Mouse (Mus musculus): ENCODE data around the gene Selenos. TPM values are rescaled to one million over a fixed set of nuclear protein-coding genes. Genes with fewer than 3 reads are reported as not detected.

Selenos gene
- polyA plus RNA-seq, 1 experiment from 2014 or later: 94.9 TPM

- Histone ChIP-seq H3K4me1 (ENCODE audit: control insufficient read depth, insufficient read depth, low read depth, low read length) (no peaks in the 10 kb centered on the region), H3K36me3 (ENCODE audit: control insufficient read depth, insufficient read depth, low read length) (no peaks in the 10 kb centered on the region), H3K9me3 (ENCODE audit: control insufficient read depth, low read length) (no peaks in the 10 kb centered on the region), H3K4me2 (ENCODE audit: low read length) (no peak overlapping the region), H3K27me3 (replicated peaks; ENCODE audit: control insufficient read depth, insufficient read depth, low read length) (no peaks in the 10 kb centered on the region), H3K9ac (ENCODE audit: low read depth, low read length) (no peak overlapping the region), H3K27ac (ENCODE audit: low read depth, low read length) (no peak overlapping the region), H3K4me3 (ENCODE audit: low read length) (no peak overlapping the region)
- 82% methylated on average over 7 of the region's 7 CpGs for WGBS
- ATAC-seq: no peak
These were observed 19.4 kb downstream of the Selenos start for GRCm38 (mm10) chr7:66098803-66099202.

DNA sequence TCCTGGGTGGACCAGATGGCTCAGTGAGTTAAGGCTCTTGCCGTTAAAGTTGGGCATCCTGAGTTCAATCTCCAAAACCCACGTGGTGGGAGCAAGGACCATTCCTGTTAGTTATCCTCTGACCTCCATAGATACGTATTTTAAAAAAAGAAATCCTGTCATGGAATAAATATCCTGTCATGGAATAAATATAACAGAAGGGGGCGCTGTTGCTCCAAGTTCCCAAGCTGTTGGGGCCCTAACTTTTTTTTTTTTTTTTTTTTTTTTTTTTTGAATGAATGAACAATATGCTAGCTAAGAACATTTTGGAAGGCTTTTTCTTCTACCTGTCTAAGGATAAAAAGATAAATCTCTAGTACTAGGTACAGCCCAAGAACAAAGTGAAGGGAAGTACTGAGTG is 22.4 kb downstream of the Selenos start:
- H3K4me2 ChIP-seq (ENCODE audit: low read length): no peak overlapping the region
- 8% methylated on average over 4 of the region's 4 CpGs for WGBS

DNA sequence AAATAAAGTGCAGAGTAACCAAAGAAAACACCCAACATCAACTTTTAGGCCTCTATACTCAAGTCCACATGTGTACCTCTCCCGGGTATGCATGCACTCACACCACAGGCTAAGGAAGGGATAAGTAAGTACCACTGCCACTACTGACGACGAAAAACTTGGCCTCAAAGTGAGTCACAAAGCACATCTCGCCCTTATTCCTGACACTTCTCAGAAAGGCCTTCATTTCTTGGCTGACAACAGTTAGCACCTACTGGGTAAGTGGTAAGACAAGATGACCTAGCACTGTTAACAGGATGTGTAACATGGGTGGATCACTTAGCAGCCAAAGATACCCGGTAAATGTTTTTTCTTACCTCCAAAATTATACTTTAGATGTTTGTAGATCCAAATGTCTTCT is 25.1 kb downstream of the Selenos start:
- Histone ChIP-seq H3K27ac (ENCODE audit: low read depth, low read length) (no peak overlapping the region), H3K27me3 (replicated peaks; ENCODE audit: control insufficient read depth, insufficient read depth, low read length) (0 out of 2 replicates have a peak, but pooled peaks cover 2% of the 10 kb centered on the region), H3K4me2 (ENCODE audit: low read length) (no peak overlapping the region), H3K36me3 (ENCODE audit: control insufficient read depth, insufficient read depth, low read length) (no peaks in the 10 kb centered on the region), H3K4me3 (ENCODE audit: low read length) (no peak overlapping the region), H3K9me3 (ENCODE audit: control insufficient read depth, low read length) (no peaks in the 10 kb centered on the region), H3K4me1 (ENCODE audit: control insufficient read depth, insufficient read depth, low read depth, low read length) (no peaks in the 10 kb centered on the region), H3K9ac (ENCODE audit: low read depth, low read length) (no peak overlapping the region)
- WGBS: 93% methylated on average over 5 of the region's 5 CpGs
- no peak for ATAC-seq

More for the DNA sequence above, 22.4 kb downstream of the Selenos start:
- Histone ChIP-seq H3K9me3 (ENCODE audit: control insufficient read depth, low read length) (no peaks in the 10 kb centered on the region), H3K27me3 (replicated peaks; ENCODE audit: control insufficient read depth, insufficient read depth, low read length) (no peaks in the 10 kb centered on the region), H3K9ac (ENCODE audit: low read depth, low read length) (peak overlapping the region; percentile 39; the same call in 1 of the 2 replicates), H3K36me3 (ENCODE audit: control insufficient read depth, insufficient read depth, low read length) (no peaks in the 10 kb centered on the region), H3K27ac (ENCODE audit: low read depth, low read length) (no peak overlapping the region), H3K4me3 (ENCODE audit: low read length) (no peak overlapping the region), H3K4me1 (ENCODE audit: control insufficient read depth, insufficient read depth, low read depth, low read length) (no peaks in the 10 kb centered on the region)
- no peak for ATAC-seq

DNA sequence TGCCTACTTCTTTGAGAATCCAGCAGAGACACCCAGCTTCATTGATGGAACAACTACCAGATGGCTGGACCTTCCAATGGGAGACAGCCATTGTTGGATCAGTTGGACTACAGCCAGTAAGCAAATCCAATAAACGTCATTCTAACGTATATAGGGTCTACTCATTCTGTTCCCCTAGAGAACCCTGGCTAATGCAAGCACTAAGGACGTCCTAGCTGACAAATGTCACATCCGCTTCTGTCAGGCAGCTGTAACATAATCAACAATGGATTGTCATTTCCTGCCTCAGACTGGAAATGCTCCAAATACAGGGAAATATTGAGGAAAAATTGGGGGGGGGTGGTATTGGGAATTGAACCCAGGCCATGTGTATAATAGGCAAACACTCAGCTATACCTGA is 26.3 kb downstream of the Selenos start:
- ATAC-seq: no peak
- no peaks in the 10 kb centered on the region for H3K36me3 ChIP-seq (ENCODE audit: control insufficient read depth, insufficient read depth, low read length)
- H3K27ac ChIP-seq (ENCODE audit: low read depth, low read length): no peak overlapping the region
- no peak overlapping the region for H3K4me2 ChIP-seq (ENCODE audit: low read length)
- WGBS: 57% methylated on average over 4 of the region's 4 CpGs
- no peaks in the 10 kb centered on the region for H3K9me3 ChIP-seq (ENCODE audit: control insufficient read depth, low read length)
- 0 out of 2 replicates have a peak, but pooled peaks cover 2% of the 10 kb centered on the region for H3K27me3 ChIP-seq (replicated peaks; ENCODE audit: control insufficient read depth, insufficient read depth, low read length)
- peaks cover 2% of the 10 kb centered on the region for H3K4me1 ChIP-seq (ENCODE audit: control insufficient read depth, insufficient read depth, low read depth, low read length)
- no peak overlapping the region for H3K4me3 ChIP-seq (ENCODE audit: low read length)
- no peak overlapping the region for H3K9ac ChIP-seq (ENCODE audit: low read depth, low read length)

GRCm38 (mm10) chr7:66106581-66107056 is 27.2 kb downstream of the Selenos start:
- H3K9me3 ChIP-seq (ENCODE audit: control insufficient read depth, low read length): no peaks in the 10 kb centered on the region
- H3K4me1 ChIP-seq (ENCODE audit: control insufficient read depth, insufficient read depth, low read depth, low read length): peaks cover 9% of the 10 kb centered on the region
- 73% methylated on average over 7 of the region's 7 CpGs for WGBS
- H3K9ac ChIP-seq (ENCODE audit: low read depth, low read length): no peak overlapping the region
- H3K27me3 ChIP-seq (replicated peaks; ENCODE audit: control insufficient read depth, insufficient read depth, low read length): 0 out of 2 replicates have a peak, but pooled peaks cover 2% of the 10 kb centered on the region
- no peak overlapping the region for H3K4me3 ChIP-seq (ENCODE audit: low read length)
- ATAC-seq: no peak
- H3K36me3 ChIP-seq (ENCODE audit: control insufficient read depth, insufficient read depth, low read length): no peaks in the 10 kb centered on the region
- no peak overlapping the region for H3K4me2 ChIP-seq (ENCODE audit: low read length)
- no peak overlapping the region for H3K27ac ChIP-seq (ENCODE audit: low read depth, low read length)

- 81% methylated on average over 11 of the region's 11 CpGs for WGBS
- no peak overlapping the region for H3K4me2 ChIP-seq (ENCODE audit: low read length)
These were observed 27.8 kb downstream of the Selenos start for GRCm38 (mm10) chr7:66107206-66107605.

DNA sequence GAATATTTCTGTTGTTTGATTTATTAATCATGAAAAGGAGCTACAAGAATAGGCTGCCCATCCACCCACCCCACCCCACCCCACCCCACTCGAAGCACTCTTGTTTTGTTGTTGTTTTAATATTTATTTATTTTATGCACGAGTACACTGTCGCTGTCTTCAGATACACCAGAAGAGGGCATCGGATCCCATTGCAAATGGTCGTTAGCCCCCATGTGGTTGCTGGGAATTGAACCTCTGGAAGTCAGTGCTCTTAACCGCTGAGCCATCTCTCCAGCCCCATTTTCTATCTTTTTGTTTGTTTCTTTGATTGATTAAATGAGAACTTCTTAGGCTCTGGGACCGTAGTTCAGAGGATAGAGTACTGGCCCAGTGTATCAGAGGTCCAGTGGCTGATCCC is 28.5 kb downstream of the Selenos start:
- no peak overlapping the region for H3K4me3 ChIP-seq (ENCODE audit: low read length)
- no peaks in the 10 kb centered on the region for H3K9me3 ChIP-seq (ENCODE audit: control insufficient read depth, low read length)
- no peak for ATAC-seq
- H3K36me3 ChIP-seq (ENCODE audit: control insufficient read depth, insufficient read depth, low read length): no peaks in the 10 kb centered on the region
- H3K9ac ChIP-seq (ENCODE audit: low read depth, low read length): no peak overlapping the region
- no peak overlapping the region for H3K27ac ChIP-seq (ENCODE audit: low read depth, low read length)
- H3K4me1 ChIP-seq (ENCODE audit: control insufficient read depth, insufficient read depth, low read depth, low read length): peaks cover 19% of the 10 kb centered on the region
- 9% methylated on average over 7 of the region's 7 CpGs for WGBS
- H3K27me3 ChIP-seq (replicated peaks; ENCODE audit: control insufficient read depth, insufficient read depth, low read length): 0 out of 2 replicates have a peak, but pooled peaks cover 2% of the 10 kb centered on the region
- H3K4me2 ChIP-seq (ENCODE audit: low read length): no peak overlapping the region

More at GRCm38 (mm10) chr7:66107206-66107605, 27.8 kb downstream of the Selenos start:
- no peaks in the 10 kb centered on the region for H3K9me3 ChIP-seq (ENCODE audit: control insufficient read depth, low read length)
- H3K36me3 ChIP-seq (ENCODE audit: control insufficient read depth, insufficient read depth, low read length): no peaks in the 10 kb centered on the region
- no peak for ATAC-seq
- H3K27ac ChIP-seq (ENCODE audit: low read depth, low read length): no peak overlapping the region
- H3K9ac ChIP-seq (ENCODE audit: low read depth, low read length): no peak overlapping the region
- 0 out of 2 replicates have a peak, but pooled peaks cover 2% of the 10 kb centered on the region for H3K27me3 ChIP-seq (replicated peaks; ENCODE audit: control insufficient read depth, insufficient read depth, low read length)
- H3K4me3 ChIP-seq (ENCODE audit: low read length): no peak overlapping the region
- peaks cover 15% of the 10 kb centered on the region for H3K4me1 ChIP-seq (ENCODE audit: control insufficient read depth, insufficient read depth, low read depth, low read length)

- Histone ChIP-seq H3K9ac (ENCODE audit: low read depth, low read length) (peak within 1 kb of the TSS; percentile 97), H3K4me3 (ENCODE audit: low read length) (peak within 1 kb of the TSS; percentile 95), H3K27me3 (replicated peaks; ENCODE audit: control insufficient read depth, insufficient read depth, low read length) (0 out of 2 replicates have a peak, but pooled peaks cover 2% of the 10 kb centered on the region), H3K9me3 (ENCODE audit: control insufficient read depth, low read length) (no peaks in the 10 kb centered on the region), H3K27ac (ENCODE audit: low read depth, low read length) (peak within 1 kb of the TSS; percentile 95), H3K4me2 (ENCODE audit: low read length) (peak within 1 kb of the TSS; percentile 99), H3K36me3 (ENCODE audit: control insufficient read depth, insufficient read depth, low read length) (no peaks in the 10 kb centered on the region), H3K4me1 (ENCODE audit: control insufficient read depth, insufficient read depth, low read depth, low read length) (peaks cover 25% of the 10 kb centered on the region)
- WGBS: under 1% methylated on average over 79 of the region's 123 CpGs
- ATAC-seq: peak; percentile 92
These were observed 29.8 kb downstream of the Selenos start, which contains the start of gene Chsy1 for GRCm38 (mm10) chr7:66108961-66109854. Chsy1 (plus strand) TSS chr7:66109515.

All from hindbrain, embryonic 16.5 days (tissue).